Mouse (Mus musculus) colon, adult 2 months (tissue): ENCODE measurements around the gene 4933405O20Rik. TPM values are rescaled to one million over a fixed set of nuclear protein-coding genes. Genes with fewer than 3 reads are reported as not detected.

Experiments used
- polyA plus RNA-seq: library from polyadenylated mRNA; depleted of rRNA; stranded (reverse); fragments of >200 nt; gene quantifications from 2 replicates; pipeline ENCODE4 v1.2.3, GENCODE M21; 2012; rRNA removed

The 4933405O20Rik gene
- polyA plus RNA-seq, result not detected in 2 replicates

DNA sequence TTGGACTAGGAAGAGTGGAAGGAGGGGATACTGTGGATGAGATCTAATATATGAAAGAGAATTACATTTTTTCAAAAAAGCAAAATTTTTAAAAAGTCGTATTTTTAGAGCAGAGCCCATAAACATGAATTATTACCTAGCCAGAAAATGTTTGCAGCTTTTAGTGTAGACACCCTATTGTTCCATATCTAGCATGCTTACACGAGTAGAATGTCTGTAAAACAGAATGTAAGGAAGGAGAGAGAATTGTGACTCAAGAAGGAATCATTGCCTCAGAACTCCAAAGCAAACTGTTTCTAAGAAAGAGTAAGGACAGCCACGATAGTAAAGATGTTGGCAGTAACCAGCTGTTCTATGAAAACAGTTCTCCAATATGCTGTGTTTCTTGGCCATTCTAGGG is at the start of gene 4933405O20Rik:
TSS of gene 4933405O20Rik (plus strand) at position 301 of the 400 bp plus-strand sequence.

